Mouse (Mus musculus) heart, postnatal 25 days (tissue): ENCODE measurements around the gene Il17rb. TPM values are rescaled to one million over a fixed set of nuclear protein-coding genes. Genes with fewer than 3 reads are reported as not detected.

Experiments used
- DNase-seq: peaks from one replicate; pipeline ENCODE4 v3.0.0; 2022; ENCODE audit warnings: low spot score
- intact Hi-C: fragments of 180-260 bp; cut with DNase I; formaldehyde crosslinking; loops from one replicate; pipeline ENCODE4 v1.15.1; 2025
- microRNA-seq: library from miRNA; unstranded; fragments of <30 nt; microRNA quantifications from one replicate; pipeline ENCODE4 v1.2.0, GENCODE M21; 2022
- total RNA-seq, 2 experiments: library from RNA; stranded (reverse); gene quantifications; 2 replicates each; pipeline ENCODE4 v1.2.3; 2021

Il17rb gene
- total RNA-seq, 2 experiments from 2014 or later = 0.17 to 0.21 TPM

DNA sequence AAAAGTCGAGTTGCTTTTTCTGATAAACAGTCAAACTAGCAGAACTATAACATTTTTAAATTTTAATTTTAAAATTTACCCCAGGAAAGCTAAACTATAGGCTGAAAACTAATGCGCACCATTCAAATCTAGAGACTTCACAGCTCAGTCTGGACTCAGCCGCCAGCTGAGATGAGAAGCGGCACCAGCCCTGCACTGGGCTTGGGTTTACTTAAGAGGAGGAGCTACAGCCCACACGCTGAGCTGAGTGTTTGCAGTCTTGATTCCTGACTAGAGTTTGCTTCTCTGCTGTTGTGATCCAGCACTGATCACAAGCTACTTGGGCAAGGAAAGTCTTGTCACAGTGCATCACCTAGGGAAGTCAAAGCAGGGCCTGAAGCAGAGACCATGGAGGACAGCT, 36.7 kb downstream of the Il17rb start:
- intact Hi-C loops = no loop called here
- no peak for DNase-seq

DNA sequence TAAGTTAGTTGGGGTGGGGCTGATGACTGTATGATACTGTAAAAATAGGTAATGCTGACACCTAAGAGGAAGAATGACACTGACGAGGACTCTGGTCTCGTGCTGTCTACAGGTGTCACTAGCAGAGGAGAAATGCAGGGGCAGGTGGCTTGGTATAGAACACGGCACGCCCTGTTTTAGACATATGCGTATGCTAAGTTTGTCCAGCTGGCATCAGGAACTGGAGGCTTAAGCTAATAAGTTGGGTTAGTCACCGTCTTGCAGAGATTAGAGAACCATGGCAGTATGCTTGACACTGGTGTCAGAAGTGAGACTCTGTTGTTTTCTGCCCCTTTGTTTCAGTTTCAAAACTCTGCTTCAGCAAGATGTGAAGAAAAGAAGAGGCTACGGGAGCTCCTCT, 37.2 kb downstream of the Il17rb start:
- intact Hi-C loops = no loop called here
- no peak for DNase-seq

- intact Hi-C loops = loop anchor here (5.0 kb wide), 1 partner anchor 509 kb away; the partner anchor contains the start of gene Dcp1a
- peak; percentile 95 for DNase-seq
Observed at GRCm38 (mm10) chr14:29968075-29968821, 40.4 kb downstream of the Il17rb start, which contains the start of gene Selenok. Gene Selenok, plus strand, starts transcription at chr14:29968308.

- intact Hi-C loops = loop anchor here (5.0 kb wide), 1 partner anchor 510 kb away; the partner anchor contains the start of gene Dcp1a
- no peak for DNase-seq
Observed at GRCm38 (mm10) chr14:29967611-29968010, 41.1 kb downstream of the Il17rb start.

DNA sequence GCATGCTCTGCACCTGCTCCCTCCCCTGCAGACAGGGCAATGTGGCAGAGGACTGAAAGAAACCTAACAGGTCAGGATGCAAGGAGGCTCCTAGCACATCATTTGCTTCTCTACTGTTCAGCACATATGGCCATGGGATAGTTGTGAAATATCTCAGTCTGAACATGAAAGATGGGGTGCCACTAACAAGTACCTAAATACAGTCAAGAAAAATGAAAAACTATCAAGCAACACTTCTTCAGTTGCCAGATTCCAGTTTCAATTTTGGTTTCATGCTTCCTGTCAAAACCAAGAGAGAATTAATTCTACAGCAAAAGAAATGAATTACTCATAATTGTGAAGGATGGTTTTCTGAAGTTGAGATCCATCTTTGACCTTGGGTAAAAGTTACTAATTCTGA, 51.3 kb downstream of the Il17rb start:
- DNase-seq = no peak
- intact Hi-C loops = no loop called here

- DNase-seq = no peak
- intact Hi-C loops = no loop called here
Observed at GRCm38 (mm10) chr14:29950805-29951204, 57.9 kb downstream of the Il17rb start.

- intact Hi-C loops = loop anchor here (10.0 kb wide), 1 partner anchor 502 kb away; no protein-coding TSS in a partner anchor
- DNase-seq = no peak
Observed at GRCm38 (mm10) chr14:29946761-29947309, 61.9 kb downstream of the Il17rb start.

Small RNAs within 50 kb of the gene (microRNA-seq; reads per million reads assigned to microRNA genes)
- not detected for gene Mir6947

Other genes starting within 250 kb of the Il17rb start
- gene Selenok, start 40.6 kb downstream of the Il17rb start, total RNA-seq = 10 to 100 TPM; 81.3 to 90.2 TPM
- gene Actr8, start 30.6 kb downstream of the Il17rb start, total RNA-seq = 10 to 100 TPM; 36.5 to 38.3 TPM
- under 1 TPM; 0.26 to 0.42 TPM for gene Chdh, start 127 bp upstream of the Il17rb start, total RNA-seq